Mouse (Mus musculus) right cerebral cortex, adult 2 months (tissue): ENCODE measurements around the gene Rab11fip4.
A peak's percentile ranks its signal among the peaks of the same experiment; 100 is the strongest.

ENCODE experiments used
- DNase-seq, 2 experiments: peaks; one replicate each; pipeline ENCODE4 v3.0.0; 2021 to 2022; ENCODE audit warnings: low spot score in 2 of 2

Rab11fip4 gene

GRCm38 (mm10) chr11:79590664-79591590 lies at the start of gene Rab11fip4:
Rab11fip4 (plus strand) TSS chr11:79591212.
- peak in 1 of 2 experiments; percentile 60 for DNase-seq

- DNase-seq = no peak
Measured at GRCm38 (mm10) chr11:79552622-79553021, 38.4 kb upstream of the Rab11fip4 start.

- no peak for DNase-seq
Measured at GRCm38 (mm10) chr11:79560536-79560935, 30.5 kb upstream of the Rab11fip4 start.

- no peak for DNase-seq
Measured at GRCm38 (mm10) chr11:79563493-79563892, 27.5 kb upstream of the Rab11fip4 start.

DNA sequence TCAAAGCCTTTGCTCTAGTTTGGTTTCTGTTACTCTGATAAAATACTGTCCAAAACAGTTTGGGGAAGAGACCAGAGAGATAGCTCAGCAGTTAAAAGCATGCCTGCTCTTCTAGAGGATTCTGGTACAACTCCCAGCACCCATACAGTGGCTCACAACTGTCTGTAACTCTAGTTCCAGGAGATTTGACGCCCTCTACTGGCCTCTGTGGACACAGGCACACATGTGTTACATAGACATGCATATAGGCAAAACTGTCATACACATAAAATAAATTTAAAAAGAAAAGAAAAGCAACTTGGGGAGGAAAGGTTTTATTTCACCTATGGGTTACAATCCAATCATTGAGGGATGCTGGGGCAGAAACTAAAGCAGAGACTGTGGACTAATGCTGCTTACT lies 24.1 kb upstream of the Rab11fip4 start:
- no peak for DNase-seq

GRCm38 (mm10) chr11:79568197-79568911 lies 22.7 kb upstream of the Rab11fip4 start:
- DNase-seq = no peak

GRCm38 (mm10) chr11:79570319-79570718 lies 20.7 kb upstream of the Rab11fip4 start:
- no peak for DNase-seq

DNA sequence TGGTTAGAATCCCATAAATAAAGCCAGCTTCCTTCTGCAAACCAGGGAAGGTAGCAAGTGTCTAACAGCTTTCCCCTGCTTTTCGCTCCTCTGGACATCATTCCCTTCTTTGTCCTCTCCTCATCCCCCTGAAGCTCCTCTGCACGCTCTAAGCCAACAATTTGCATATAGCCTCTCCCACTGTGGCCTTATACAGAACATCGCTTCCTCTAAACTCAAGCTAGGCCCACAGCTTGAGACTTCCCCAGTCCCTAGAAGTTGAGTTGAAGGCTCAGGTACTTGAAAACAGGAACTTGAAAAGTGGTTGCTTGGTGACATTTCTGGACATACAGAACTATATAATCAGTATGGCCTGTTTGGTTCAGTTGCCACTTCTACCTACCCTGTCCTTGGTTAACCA lies 17.2 kb upstream of the Rab11fip4 start:
- no peak for DNase-seq

- DNase-seq = no peak
Measured at GRCm38 (mm10) chr11:79575383-79576073, 15.5 kb upstream of the Rab11fip4 start.

DNA sequence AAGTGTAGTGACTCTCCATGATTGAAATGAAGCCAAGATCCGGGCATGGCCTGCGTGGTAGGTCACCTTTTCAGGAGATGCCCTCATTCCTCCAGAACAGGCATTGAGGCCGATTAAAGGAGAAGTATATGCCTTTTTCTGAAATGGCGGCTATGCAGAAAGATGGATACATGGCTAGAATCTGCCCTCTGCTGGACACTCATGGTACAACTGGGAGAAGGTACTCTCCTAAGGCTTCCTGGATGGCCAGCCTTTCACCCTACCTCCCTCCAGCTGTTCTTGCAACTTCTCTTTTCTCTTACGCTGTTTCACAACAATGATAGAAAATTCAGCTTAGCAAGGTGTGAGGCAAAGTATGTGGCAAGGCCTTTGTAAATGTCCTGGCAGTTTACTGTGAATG lies 13.3 kb upstream of the Rab11fip4 start:
- peak; percentile 88 to 93 for DNase-seq

- no peak for DNase-seq
Measured at GRCm38 (mm10) chr11:79580660-79581059, 10.4 kb upstream of the Rab11fip4 start.

DNA sequence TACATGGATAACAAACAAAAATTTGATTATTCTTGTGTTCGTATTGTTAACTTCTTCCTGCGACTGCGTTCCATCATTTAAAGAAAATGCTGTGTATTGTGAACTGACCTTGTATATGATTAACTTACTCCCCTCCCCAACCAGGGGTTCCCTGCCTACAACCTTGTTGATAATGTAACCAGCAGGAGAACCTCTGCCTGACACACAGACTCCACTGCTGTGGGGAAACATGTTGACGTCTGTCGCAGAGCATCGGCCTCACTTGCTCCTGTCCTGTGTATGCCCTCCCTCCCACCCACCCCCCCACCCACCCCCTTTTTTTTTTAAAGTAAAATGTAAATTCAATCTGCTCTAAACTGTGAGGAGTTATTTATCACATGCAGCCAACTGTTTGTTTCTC lies 9.8 kb upstream of the Rab11fip4 start:
- DNase-seq = no peak

GRCm38 (mm10) chr11:79584191-79584590 lies 6.8 kb upstream of the Rab11fip4 start:
- DNase-seq = peak; percentile 79 to 87

DNA sequence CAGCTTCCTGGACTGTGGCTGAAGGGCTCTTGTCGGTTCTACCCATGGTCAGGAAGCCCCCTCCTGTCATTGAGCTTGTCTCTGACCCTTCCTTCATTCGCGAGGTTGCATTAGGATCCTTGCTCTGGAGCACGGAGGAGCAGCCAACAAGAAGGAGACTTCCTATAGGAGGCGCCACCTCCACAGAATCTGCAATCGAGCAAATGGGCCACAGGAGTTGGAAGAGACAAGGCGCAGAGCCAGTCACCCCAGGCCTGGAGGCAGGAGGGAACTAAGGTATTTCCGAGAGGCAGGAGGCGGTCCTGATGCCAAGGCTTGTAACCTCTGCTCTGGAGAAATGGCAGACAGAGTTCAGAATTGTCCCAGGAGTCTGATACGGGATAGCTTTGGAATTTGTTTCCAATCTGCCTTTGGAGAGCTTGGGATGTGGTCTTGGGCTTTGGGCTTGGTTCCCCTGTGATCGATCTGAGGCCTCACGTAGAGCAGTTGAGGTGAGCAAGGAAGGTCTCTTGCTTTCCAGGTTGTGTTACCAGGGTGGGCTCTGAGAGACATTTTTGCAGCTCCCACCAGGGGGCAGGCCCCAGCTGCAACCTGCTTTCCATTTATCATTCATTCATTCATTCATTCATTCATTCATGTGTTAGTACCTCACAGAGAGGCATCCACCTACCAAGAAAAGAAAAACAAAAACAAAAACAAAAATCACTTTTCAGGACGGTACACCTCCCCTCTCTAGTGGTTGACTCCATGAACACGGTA lies 1.5 kb upstream of the Rab11fip4 start:
- no peak for DNase-seq

DNA sequence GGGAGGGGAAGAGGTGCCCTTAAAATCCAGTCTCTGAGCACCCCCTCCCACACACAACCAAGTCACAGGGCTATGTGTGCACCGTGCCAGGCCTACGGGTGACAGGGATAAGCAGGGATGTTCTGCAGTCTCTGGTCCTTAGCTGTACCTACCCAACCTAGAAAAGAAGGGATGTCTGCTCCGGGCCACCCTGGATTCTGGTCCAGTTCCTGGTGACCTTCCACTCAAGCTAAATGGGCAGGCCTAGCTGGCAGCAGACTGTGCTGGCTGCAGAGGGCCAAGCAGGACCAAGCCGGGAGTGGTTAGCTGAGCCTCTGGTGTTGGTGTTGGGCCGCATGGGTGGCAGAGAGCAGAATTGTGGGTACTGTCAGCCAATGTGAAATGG lies 571 bp downstream of the Rab11fip4 start:
- DNase-seq = peak in 1 of 2 experiments; percentile 51

DNA sequence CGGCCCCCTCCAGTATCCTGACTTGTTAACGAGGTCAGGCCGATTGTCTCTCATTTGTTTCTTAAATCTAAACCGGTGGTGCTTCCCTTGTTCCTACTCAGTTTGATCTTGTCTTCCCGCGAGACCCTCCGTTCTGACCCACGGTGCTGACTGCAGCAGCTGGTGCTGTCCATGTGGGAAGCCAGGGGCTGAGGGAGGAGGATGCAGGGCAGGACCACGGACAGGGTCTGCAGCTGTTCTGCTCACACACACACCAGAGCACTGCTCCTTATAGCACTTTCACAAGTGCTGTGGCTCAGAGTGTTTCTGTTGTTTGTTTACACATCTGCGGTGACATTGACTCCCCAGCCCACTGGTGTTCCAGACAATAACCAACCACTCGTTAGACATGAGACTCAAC lies 2.5 kb downstream of the Rab11fip4 start:
- no peak for DNase-seq

DNA sequence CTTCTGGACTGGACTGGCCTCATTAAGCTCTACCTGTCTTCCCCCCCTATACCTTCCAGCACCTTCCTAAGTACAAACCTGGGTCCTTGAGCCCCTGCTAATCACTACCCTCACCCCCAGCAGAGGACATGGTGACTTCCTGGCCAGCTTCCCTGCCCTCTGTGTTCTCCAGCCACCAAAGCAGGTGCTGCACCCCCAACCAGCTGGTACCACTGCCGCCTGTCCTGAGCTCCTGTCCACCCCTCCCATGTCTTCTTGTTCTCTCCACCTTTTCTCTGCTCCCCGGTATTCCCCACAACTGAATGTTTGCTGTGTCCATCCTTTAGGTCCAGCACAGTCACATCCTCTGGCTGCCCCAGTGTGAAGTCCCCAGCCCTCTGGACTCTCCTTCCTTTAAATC lies 19.4 kb downstream of the Rab11fip4 start:
- DNase-seq = no peak

GRCm38 (mm10) chr11:79611011-79611666 lies 20.1 kb downstream of the Rab11fip4 start:
- peak; percentile 56 to 59 for DNase-seq

DNA sequence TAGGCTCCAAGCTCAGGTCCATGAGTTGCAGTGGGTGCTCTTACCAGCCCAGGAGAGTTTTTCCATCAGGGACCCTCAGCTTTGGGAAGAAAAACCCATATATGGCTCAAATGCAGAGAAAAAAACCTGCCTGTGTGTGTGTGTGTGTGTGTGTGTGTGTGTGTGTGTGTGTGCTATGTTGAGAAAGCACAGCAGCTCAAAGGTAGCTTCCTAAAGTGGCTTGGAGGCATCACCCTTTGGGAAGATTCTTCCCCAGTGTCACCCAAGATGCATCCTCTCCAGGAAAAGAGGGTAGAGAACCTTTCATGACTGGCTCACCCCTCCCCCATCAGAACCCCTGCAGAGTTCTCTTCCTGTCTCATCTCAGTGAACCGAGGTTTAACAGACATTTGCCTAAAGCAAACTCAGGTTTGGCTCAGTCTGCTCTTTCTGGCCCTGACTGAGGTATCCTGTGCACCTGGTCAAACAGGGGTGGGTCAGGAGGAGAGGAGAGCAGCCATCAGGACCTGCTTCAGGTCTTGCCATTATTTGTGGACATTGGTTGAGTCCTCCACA lies 21.1 kb downstream of the Rab11fip4 start:
- DNase-seq = no peak

DNA sequence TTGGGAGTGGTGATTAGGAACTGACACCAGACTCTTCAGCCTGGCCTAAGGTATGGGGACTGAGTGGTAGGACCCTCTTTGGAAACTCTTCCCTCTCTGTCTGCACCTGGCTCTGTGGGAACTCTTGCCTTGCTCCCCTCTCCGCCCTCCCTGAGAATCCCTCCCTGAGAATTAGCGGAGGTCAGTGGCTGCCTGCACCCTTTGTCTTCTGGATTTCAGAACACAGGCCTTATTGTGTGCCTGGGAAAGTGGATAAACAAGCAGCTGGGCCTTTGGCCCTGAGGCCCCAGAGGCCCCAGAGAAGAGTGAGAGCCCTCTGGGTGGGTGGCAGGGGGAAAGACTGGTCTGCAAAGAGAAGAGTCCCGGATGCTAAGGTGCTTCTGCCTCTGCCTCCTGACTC lies 22.1 kb downstream of the Rab11fip4 start:
- DNase-seq = no peak

DNA sequence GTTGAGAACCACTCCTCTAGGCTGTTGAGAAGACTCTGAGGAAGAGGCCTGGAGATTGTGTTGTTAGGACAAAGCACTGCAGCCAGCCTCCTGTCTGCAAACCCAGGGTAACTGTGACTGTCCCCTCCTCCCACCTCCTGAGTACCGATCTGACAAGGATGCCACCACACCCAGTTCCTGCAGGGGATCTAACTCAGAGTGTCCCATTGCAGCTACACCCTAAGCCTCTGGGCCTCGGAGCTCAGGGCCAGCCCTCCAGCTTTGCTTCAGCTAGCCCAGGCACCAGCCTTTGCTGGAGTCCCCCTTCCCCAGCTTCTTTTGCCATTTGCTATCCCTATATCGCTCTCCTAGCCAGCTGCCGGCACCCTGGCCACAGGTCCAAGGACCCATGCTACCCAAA lies 22.7 kb downstream of the Rab11fip4 start:
- no peak for DNase-seq
